Mouse (Mus musculus) frontal cortex, adult 2 months (tissue): Measurements from ENCODE around the gene Acpp. TPM values are rescaled to one million over a fixed set of nuclear protein-coding genes. Genes with fewer than 3 reads are reported as not detected.

Experiments used
- DNase-seq, 2 experiments: peaks; one replicate each; pipeline ENCODE4 v3.0.0; 2022; ENCODE audit warnings: low spot score in 1 of 2; ENCODE audit errors: extremely low spot score in 1 of 2
- polyA plus RNA-seq: library from polyadenylated mRNA; depleted of rRNA; stranded (reverse); fragments of >200 nt; gene quantifications from 2 replicates; pipeline ENCODE4 v1.2.3, GENCODE M21; 2012

The Acpp gene
- polyA plus RNA-seq, 1 experiment = 0.14 TPM

GRCm38 (mm10) chr9:104305333-104306111, 32.0 kb downstream of the Acpp start:
- no peak for DNase-seq

- DNase-seq = no peak
These were observed 32.7 kb downstream of the Acpp start for GRCm38 (mm10) chr9:104304800-104305199.

GRCm38 (mm10) chr9:104304376-104304775, 33.2 kb downstream of the Acpp start:
- no peak for DNase-seq

GRCm38 (mm10) chr9:104300569-104300968, 37.0 kb downstream of the Acpp start:
- no peak for DNase-seq

GRCm38 (mm10) chr9:104297041-104297440, 40.5 kb downstream of the Acpp start:
- no peak for DNase-seq

- no peak for DNase-seq
These were observed 52.6 kb downstream of the Acpp start for GRCm38 (mm10) chr9:104284934-104285333.

- no peak for DNase-seq
These were observed 55.0 kb downstream of the Acpp start for GRCm38 (mm10) chr9:104282536-104282935.

GRCm38 (mm10) chr9:104281737-104282136, 55.8 kb downstream of the Acpp start:
- DNase-seq = no peak

- no peak for DNase-seq
These were observed 56.6 kb downstream of the Acpp start for GRCm38 (mm10) chr9:104280725-104281495.

GRCm38 (mm10) chr9:104277528-104278162, 59.9 kb downstream of the Acpp start:
- peak; percentile 33 to 77 for DNase-seq

- DNase-seq = no peak
These were observed 62.3 kb downstream of the Acpp start for GRCm38 (mm10) chr9:104275084-104275785.

- no peak for DNase-seq
These were observed 65.5 kb downstream of the Acpp start for GRCm38 (mm10) chr9:104272057-104272456.

GRCm38 (mm10) chr9:104271642-104272041, 65.9 kb downstream of the Acpp start:
- DNase-seq = no peak

GRCm38 (mm10) chr9:104269944-104270343, 67.6 kb downstream of the Acpp start:
- no peak for DNase-seq

- DNase-seq = peak; percentile 55 to 64
These were observed 68.1 kb downstream of the Acpp start for GRCm38 (mm10) chr9:104269349-104269871.

- no peak for DNase-seq
These were observed 73.0 kb downstream of the Acpp start for GRCm38 (mm10) chr9:104264567-104264966.

GRCm38 (mm10) chr9:104262823-104263352, 74.7 kb downstream of the Acpp start, which contains the start of gene Dnajc13:
TSS of gene Dnajc13 (minus strand) at chr9:104262930.
- DNase-seq = peak; percentile 96 to 98

- DNase-seq = peak; percentile 19 to 40
These were observed 75.4 kb downstream of the Acpp start for GRCm38 (mm10) chr9:104262016-104262762.

- no peak for DNase-seq
These were observed 77.2 kb downstream of the Acpp start for GRCm38 (mm10) chr9:104260306-104260705.
